Mouse (Mus musculus) G1E (cell line): ENCODE results near the gene Naa15.

Experiments
- CTCF ChIP-seq: IDR thresholded peaks from 2 replicates; pipeline ENCODE4 v1.5.1; 2012; ENCODE audit warnings: low read depth, low read length, inconsistent platforms, mixed read lengths
- GATA1 ChIP-seq: IDR thresholded peaks from 2 replicates; pipeline ENCODE4 v1.6.1; 2012; ENCODE audit warnings: borderline replicate concordance, low read length, inconsistent platforms, mixed read lengths
- TAL1 ChIP-seq: conservative IDR thresholded peaks from 2 replicates; pipeline ENCODE4 v1.6.1; 2012; ENCODE audit warnings: low read depth, low read length, inconsistent platforms, mixed read lengths

GRCm38 (mm10) chr3:51398667-51399066 is 16.3 kb upstream of the Naa15 start:
- TF ChIP-seq GATA1 (no peak), TAL1 (no peak), CTCF (no peak)
